Mouse (Mus musculus) stomach, embryonic 14.5 days (tissue): ENCODE results near the gene Sac3d1. TPM values are rescaled to one million over a fixed set of nuclear protein-coding genes. Genes with fewer than 3 reads are reported as not detected.

ENCODE experiments used
- ATAC-seq: fragments of 200-750 bp; cut with Nextera tagmentation; 2 replicates; pipeline ENCODE4 v1.8.0; 2017; ENCODE audit warnings: low read depth, moderate TSS enrichment; ENCODE audit not compliant: insufficient number of reproducible peaks, insufficient read depth, low FRiP score
- H3K27ac ChIP-seq: fragments of 300-500 bp; sonication (generic); 2 replicates; pipeline ENCODE4 v1.5.1; 2014; ENCODE audit warnings: mild to moderate bottlenecking, low read length, moderate library complexity, mixed read lengths
- H3K27me3 ChIP-seq: fragments of 300-500 bp; sonication (generic); 2 replicates; pipeline ENCODE4 v1.6.1; 2014; ENCODE audit warnings: low read length, control low read depth, mixed read lengths; ENCODE audit not compliant: control insufficient read depth, insufficient read depth
- H3K36me3 ChIP-seq: fragments of 300-500 bp; sonication (generic); 2 replicates; pipeline ENCODE4 v1.6.1; 2014; ENCODE audit warnings: mild to moderate bottlenecking, control low read depth, low read length, moderate library complexity, mixed read lengths; ENCODE audit not compliant: control insufficient read depth, insufficient read depth
- H3K4me1 ChIP-seq: fragments of 300-500 bp; sonication (generic); 2 replicates; pipeline ENCODE4 v1.6.1; 2014; ENCODE audit warnings: low read length, control low read depth, mixed read lengths; ENCODE audit not compliant: control insufficient read depth, insufficient read depth
- H3K4me2 ChIP-seq: fragments of 300-500 bp; sonication (generic); replicated peaks from 2 replicates; pipeline ENCODE4 v1.6.1; 2014; ENCODE audit warnings: low read depth, low read length, control low read depth
- H3K4me3 ChIP-seq: fragments of 300-500 bp; sonication (generic); 2 replicates; pipeline ENCODE4 v1.5.1; 2014; ENCODE audit warnings: low read depth, low read length, control low read depth
- H3K9ac ChIP-seq: fragments of 300-500 bp; sonication (generic); replicated peaks from 2 replicates; pipeline ENCODE4 v1.6.1; 2014; ENCODE audit warnings: low read depth, mild to moderate bottlenecking, control low read depth, low read length, moderate library complexity, mixed read lengths
- H3K9me3 ChIP-seq: fragments of 300-500 bp; sonication (generic); 2 replicates; pipeline ENCODE4 v1.6.1; 2016; ENCODE audit warnings: low read depth, low read length, control low read depth; ENCODE audit not compliant: control insufficient read depth
- WGBS: fragments of 180-500 bp; shearing (Covaris S2); extraction: QIAGEN DNeasy Blood & Tissue Kit; methylation state at CpG from one replicate; pipeline ENCODE4 v1.1.7; 2014; 5-methylcytosine and 5-hydroxymethylcytosine counted together
- polyA plus RNA-seq: library from polyadenylated mRNA; unstranded; fragments of >200 nt; fragmentation: Nextera tagmentation; extraction: Ambion mirVana; gene quantifications from 2 replicates; pipeline ENCODE4 v1.2.1, GENCODE M21; 2014

Sac3d1 gene
- polyA plus RNA-seq, 1 experiment from 2014 or later = 47.9 TPM

- Histone ChIP-seq H3K9me3 (no peaks in the 10 kb centered on the region), H3K36me3 (peaks cover 25% of the 10 kb centered on the region), H3K4me3 (no peak overlapping the region), H3K27me3 (no peaks in the 10 kb centered on the region), H3K27ac (no peak overlapping the region), H3K9ac (no peak overlapping the region), H3K4me2 (no peak overlapping the region), H3K4me1 (peaks cover 8% of the 10 kb centered on the region; the same call in 1 of the 2 replicates)
- ATAC-seq = no peak
- WGBS = 92% methylated on average over 31 of the region's 31 CpGs
These were observed 47.7 kb downstream of the Sac3d1 start for GRCm38 (mm10) chr19:6070571-6071250.

GRCm38 (mm10) chr19:6069851-6070250 is 48.6 kb downstream of the Sac3d1 start:
- Histone ChIP-seq H3K9me3 (no peaks in the 10 kb centered on the region), H3K4me3 (no peak overlapping the region), H3K27ac (no peak overlapping the region), H3K9ac (no peak overlapping the region), H3K4me1 (peaks cover 8% of the 10 kb centered on the region; the same call in 1 of the 2 replicates), H3K36me3 (peaks cover 18% of the 10 kb centered on the region), H3K4me2 (no peak overlapping the region), H3K27me3 (no peaks in the 10 kb centered on the region)
- WGBS = 92% methylated on average over 10 of the region's 10 CpGs
- no peak for ATAC-seq

- Histone ChIP-seq H3K4me2 (no peak overlapping the region), H3K4me3 (no peak overlapping the region), H3K9me3 (no peaks in the 10 kb centered on the region), H3K9ac (no peak overlapping the region), H3K4me1 (peaks cover 8% of the 10 kb centered on the region; the same call in 1 of the 2 replicates), H3K27me3 (no peaks in the 10 kb centered on the region), H3K36me3 (peaks cover 14% of the 10 kb centered on the region), H3K27ac (no peak overlapping the region)
- no peak for ATAC-seq
- WGBS = 68% methylated on average over 4 of the region's 4 CpGs
These were observed 49.5 kb downstream of the Sac3d1 start for GRCm38 (mm10) chr19:6068951-6069350.

GRCm38 (mm10) chr19:6067724-6068415 is 50.6 kb downstream of the Sac3d1 start, which contains the start of gene Tm7sf2:
Tm7sf2 (minus strand) TSS chr19:6068373.
- ATAC-seq = peak; percentile 94
- no peaks in the 10 kb centered on the region for H3K27me3 ChIP-seq
- 8% methylated on average over 33 of the region's 33 CpGs for WGBS
- H3K9ac ChIP-seq = peak within 1 kb of the TSS; percentile 40
- peak within 1 kb of the TSS; percentile 85 for H3K4me2 ChIP-seq
- H3K4me1 ChIP-seq = peaks cover 8% of the 10 kb centered on the region
- no peaks in the 10 kb centered on the region for H3K9me3 ChIP-seq
- peak within 1 kb of the TSS; percentile 74 for H3K27ac ChIP-seq
- H3K4me3 ChIP-seq = peak within 1 kb of the TSS; percentile 38
- peaks cover 9% of the 10 kb centered on the region for H3K36me3 ChIP-seq

- Histone ChIP-seq H3K4me3 (peak overlapping the region; percentile 38), H3K9me3 (no peaks in the 10 kb centered on the region), H3K27me3 (no peaks in the 10 kb centered on the region), H3K36me3 (peaks cover 9% of the 10 kb centered on the region), H3K4me2 (peak overlapping the region; percentile 85), H3K27ac (peak overlapping the region; percentile 49; the same call in 1 of the 2 replicates), H3K4me1 (peaks cover 15% of the 10 kb centered on the region), H3K9ac (peak overlapping the region; percentile 40)
- ATAC-seq = peak; percentile 51; the same call in 1 of the 2 replicates
- 1% methylated on average over 30 of the region's 30 CpGs for WGBS
These were observed 51.3 kb downstream of the Sac3d1 start for GRCm38 (mm10) chr19:6067011-6067723.

- 25% methylated on average over 5 of the region's 5 CpGs for WGBS
- ATAC-seq = no peak
These were observed 51.9 kb downstream of the Sac3d1 start for GRCm38 (mm10) chr19:6066571-6066970.

More at GRCm38 (mm10) chr19:6066571-6066970, 51.9 kb downstream of the Sac3d1 start:
- Histone ChIP-seq H3K4me2 (peak overlapping the region; percentile 85), H3K36me3 (peaks cover 9% of the 10 kb centered on the region), H3K9me3 (no peaks in the 10 kb centered on the region), H3K27me3 (no peaks in the 10 kb centered on the region), H3K27ac (peak overlapping the region; percentile 49; the same call in 1 of the 2 replicates), H3K4me3 (peak overlapping the region; percentile 38), H3K9ac (no peak overlapping the region), H3K4me1 (peaks cover 18% of the 10 kb centered on the region)

Other genes starting within 250 kb of the Sac3d1 start
- gene Frmd8, start 243.4 kb downstream of the Sac3d1 start, polyA plus RNA-seq = 18.3 and 18.6 TPM in 2 replicates
- 1.8 and 2.8 TPM in 2 replicates for gene Slc25a45, start 240.8 kb downstream of the Sac3d1 start, polyA plus RNA-seq
- 3.1 and 3.2 TPM in 2 replicates for gene Tigd3, start 224.5 kb downstream of the Sac3d1 start, polyA plus RNA-seq
- gene Dpf2, start 205.6 kb downstream of the Sac3d1 start, polyA plus RNA-seq = 132 and 148 TPM in 2 replicates
- 7.3 and 7.4 TPM in 2 replicates for gene Cdc42ep2, start 193.8 kb downstream of the Sac3d1 start, polyA plus RNA-seq
- 68.9 and 73.2 TPM in 2 replicates for gene Pola2, start 154.4 kb downstream of the Sac3d1 start, polyA plus RNA-seq
- gene Slc22a20, start 132.5 kb downstream of the Sac3d1 start, polyA plus RNA-seq = not detected in 2 replicates
- gene Capn1, start 102.8 kb downstream of the Sac3d1 start, polyA plus RNA-seq = 16.1 and 16.6 TPM in 2 replicates
- gene Syvn1, start 72.1 kb downstream of the Sac3d1 start, polyA plus RNA-seq = 24.8 and 27.5 TPM in 2 replicates
- gene Mrpl49, start 60.9 kb downstream of the Sac3d1 start, polyA plus RNA-seq = 75.5 and 77.4 TPM in 2 replicates
- 902 and 945 TPM in 2 replicates for gene Fau, start 60.8 kb downstream of the Sac3d1 start, polyA plus RNA-seq
- gene Znhit2, start 57.5 kb downstream of the Sac3d1 start, polyA plus RNA-seq = 27.6 and 30.8 TPM in 2 replicates
- 24.8 and 24.9 TPM in 2 replicates for gene Tm7sf2, start 50.3 kb downstream of the Sac3d1 start, polyA plus RNA-seq
- gene Vps51, start 41.4 kb downstream of the Sac3d1 start, polyA plus RNA-seq = 60.1 and 66.7 TPM in 2 replicates
- not detected in 2 replicates for gene Tmem262, start 38.6 kb downstream of the Sac3d1 start, polyA plus RNA-seq
- gene Gm28374, start 36.4 kb downstream of the Sac3d1 start, polyA plus RNA-seq = 1.0 and 2.1 TPM in 2 replicates
- gene Zfpl1, start 33.7 kb downstream of the Sac3d1 start, polyA plus RNA-seq = 77.7 and 81.6 TPM in 2 replicates
- gene Cdca5, start 33.7 kb downstream of the Sac3d1 start, polyA plus RNA-seq = 37.2 and 39.0 TPM in 2 replicates
- 0.42 and 0.62 TPM in 2 replicates for gene AC131692.1, start 24.2 kb downstream of the Sac3d1 start, polyA plus RNA-seq
- gene Naaladl1, start 12.9 kb downstream of the Sac3d1 start, polyA plus RNA-seq = 0.54 and 0.64 TPM in 2 replicates
- 27.6 and 30.6 TPM in 2 replicates for gene Snx15, start 9.7 kb upstream of the Sac3d1 start, polyA plus RNA-seq
- gene Batf2, start 22.3 kb upstream of the Sac3d1 start, polyA plus RNA-seq = 0.23 and 0.34 TPM in 2 replicates
- 101 and 107 TPM in 2 replicates for gene Arl2, start 22.9 kb upstream of the Sac3d1 start, polyA plus RNA-seq
- not detected in 2 replicates for gene Majin, start 65.7 kb upstream of the Sac3d1 start, polyA plus RNA-seq
- gene Gpha2, start 107.7 kb upstream of the Sac3d1 start, polyA plus RNA-seq = 0.90 TPM in 1 of 2 replicates, not detected in the other
- gene Ppp2r5b, start 117.2 kb upstream of the Sac3d1 start, polyA plus RNA-seq = 22.1 and 23.5 TPM in 2 replicates
- 9.2 and 10.4 TPM in 2 replicates for gene Atg2a, start 123.0 kb upstream of the Sac3d1 start, polyA plus RNA-seq
- 44.9 and 46.2 TPM in 2 replicates for gene Ehd1, start 158.1 kb upstream of the Sac3d1 start, polyA plus RNA-seq
- 2.2 and 2.3 TPM in 2 replicates for gene Cdc42bpg, start 187.8 kb upstream of the Sac3d1 start, polyA plus RNA-seq
- gene Men1, start 216.3 kb upstream of the Sac3d1 start, polyA plus RNA-seq = 40.0 and 41.3 TPM in 2 replicates
- gene Map4k2, start 222.5 kb upstream of the Sac3d1 start, polyA plus RNA-seq = 10.0 TPM in 2 replicates
- gene Sf1, start 245.0 kb upstream of the Sac3d1 start, polyA plus RNA-seq = 126 and 139 TPM in 2 replicates